Mouse (Mus musculus) spleen, postnatal 4 days (tissue): Measurements from ENCODE around the gene Kank1.

Experiments used
- DNase-seq, 2 experiments: peaks; one replicate each; pipeline ENCODE4 v3.0.0; 2022; ENCODE audit warnings: low spot score in 2 of 2

Kank1 gene

GRCm38 (mm10) chr19:25236596-25237491 is at the start of gene Kank1:
Gene Kank1, plus strand, starts transcription at chr19:25236975.
- DNase-seq, result peak; percentile 20 to 68

- DNase-seq, result no peak
Observed at GRCm38 (mm10) chr19:25187681-25188080, 49.1 kb upstream of the Kank1 start.

- no peak for DNase-seq
Observed at GRCm38 (mm10) chr19:25193751-25194150, 43.0 kb upstream of the Kank1 start.

GRCm38 (mm10) chr19:25200081-25200860 is 36.5 kb upstream of the Kank1 start:
- DNase-seq, result no peak

GRCm38 (mm10) chr19:25203077-25203476 is 33.7 kb upstream of the Kank1 start:
- no peak for DNase-seq

GRCm38 (mm10) chr19:25206969-25207368 is 29.8 kb upstream of the Kank1 start:
- DNase-seq, result no peak

GRCm38 (mm10) chr19:25207731-25208361 is 28.9 kb upstream of the Kank1 start:
- DNase-seq, result no peak

GRCm38 (mm10) chr19:25208596-25209110 is 28.1 kb upstream of the Kank1 start:
- no peak for DNase-seq

- no peak for DNase-seq
Observed at GRCm38 (mm10) chr19:25220611-25221010, 16.2 kb upstream of the Kank1 start.

GRCm38 (mm10) chr19:25221964-25222640 is 14.7 kb upstream of the Kank1 start:
- no peak for DNase-seq

- DNase-seq, result no peak
Observed at GRCm38 (mm10) chr19:25230058-25230974, 6.5 kb upstream of the Kank1 start.

GRCm38 (mm10) chr19:25230975-25231334 is 5.8 kb upstream of the Kank1 start:
- no peak for DNase-seq

- DNase-seq, result no peak
Observed at GRCm38 (mm10) chr19:25232032-25232431, 4.7 kb upstream of the Kank1 start.

GRCm38 (mm10) chr19:25237492-25238040 is 791 bp downstream of the Kank1 start:
- DNase-seq, result peak in 1 of 2 experiments; percentile 62

GRCm38 (mm10) chr19:25238121-25238520 is 1.3 kb downstream of the Kank1 start:
- DNase-seq, result no peak

GRCm38 (mm10) chr19:25243566-25243965 is 6.8 kb downstream of the Kank1 start:
- no peak for DNase-seq

GRCm38 (mm10) chr19:25246062-25246461 is 9.3 kb downstream of the Kank1 start:
- no peak for DNase-seq

GRCm38 (mm10) chr19:25247858-25248552 is 11.2 kb downstream of the Kank1 start:
- DNase-seq, result no peak

GRCm38 (mm10) chr19:25249230-25249629 is 12.5 kb downstream of the Kank1 start:
- DNase-seq, result no peak
